Mouse (Mus musculus) stomach, embryonic 16.5 days (tissue): ENCODE results near the gene Cyp39a1. TPM values are rescaled to one million over a fixed set of nuclear protein-coding genes. Genes with fewer than 3 reads are reported as not detected.

Experiments used
- ATAC-seq: fragments of 200-750 bp; cut with Nextera tagmentation; 2 replicates; pipeline ENCODE4 v1.8.0; 2017; ENCODE audit warnings: moderate number of reproducible peaks, moderate TSS enrichment; ENCODE audit not compliant: insufficient read depth, low FRiP score
- H3K27ac ChIP-seq: fragments of 300-500 bp; sonication (generic); 2 replicates; pipeline ENCODE4 v1.5.1; 2014; ENCODE audit warnings: low read length
- H3K27me3 ChIP-seq: fragments of 300-500 bp; sonication (generic); 2 replicates; pipeline ENCODE4 v1.6.1; 2014; ENCODE audit warnings: low read length, control low read depth, mixed read lengths; ENCODE audit not compliant: control insufficient read depth, insufficient read depth
- H3K36me3 ChIP-seq: fragments of 300-500 bp; sonication (generic); 2 replicates; pipeline ENCODE4 v1.6.1; 2014; ENCODE audit warnings: low read length; ENCODE audit not compliant: control insufficient read depth, insufficient read depth
- H3K4me1 ChIP-seq: fragments of 300-500 bp; sonication (generic); 2 replicates; pipeline ENCODE4 v1.6.1; 2014; ENCODE audit warnings: low read length, control low read depth, mixed read lengths; ENCODE audit not compliant: control insufficient read depth, insufficient read depth
- H3K4me2 ChIP-seq: fragments of 300-500 bp; sonication (generic); 2 replicates; pipeline ENCODE4 v1.6.1; 2014; ENCODE audit warnings: low read depth, low read length, mixed read lengths
- H3K4me3 ChIP-seq: fragments of 300-500 bp; sonication (generic); replicated peaks from 2 replicates; pipeline ENCODE4 v1.5.1; 2014; ENCODE audit warnings: mild to moderate bottlenecking, low read length
- H3K9ac ChIP-seq: fragments of 300-500 bp; sonication (generic); 2 replicates; pipeline ENCODE4 v1.6.1; 2014; ENCODE audit warnings: low read length
- H3K9me3 ChIP-seq: fragments of 300-500 bp; sonication (generic); replicated peaks from 2 replicates; pipeline ENCODE4 v1.6.1; 2016; ENCODE audit warnings: low read length, control low read depth; ENCODE audit not compliant: control insufficient read depth
- WGBS: fragments of 180-500 bp; shearing (Covaris S2); extraction: QIAGEN DNeasy Blood & Tissue Kit; methylation state at CpG from one replicate; pipeline ENCODE4 v1.1.7; 2014; 5-methylcytosine and 5-hydroxymethylcytosine counted together
- polyA plus RNA-seq: library from polyadenylated mRNA; unstranded; fragments of >200 nt; fragmentation: Nextera tagmentation; extraction: Ambion mirVana; gene quantifications from 2 replicates; pipeline ENCODE4 v1.2.1, GENCODE M21; 2015

Gene Cyp39a1
- polyA plus RNA-seq, 1 experiment from 2014 or later, result 28.0 TPM

GRCm38 (mm10) chr17:43788222-43788621 lies 121.0 kb downstream of the Cyp39a1 start:
- no peak overlapping the region for H3K4me3 ChIP-seq
- ATAC-seq, result no peak
- WGBS, result 89% methylated on average over 5 of the region's 5 CpGs
- H3K4me2 ChIP-seq, result no peak overlapping the region
- H3K36me3 ChIP-seq, result no peaks in the 10 kb centered on the region
- H3K9ac ChIP-seq, result no peak overlapping the region
- H3K27me3 ChIP-seq, result no peaks in the 10 kb centered on the region
- no peak overlapping the region for H3K27ac ChIP-seq
- no peaks in the 10 kb centered on the region for H3K9me3 ChIP-seq
- 0 out of 2 replicates have a peak, but pooled peaks cover 3% of the 10 kb centered on the region for H3K4me1 ChIP-seq

GRCm38 (mm10) chr17:43789376-43789775 lies 122.2 kb downstream of the Cyp39a1 start:
- H3K27ac ChIP-seq, result no peak overlapping the region
- H3K27me3 ChIP-seq, result no peaks in the 10 kb centered on the region
- ATAC-seq, result no peak
- H3K4me3 ChIP-seq, result no peak overlapping the region
- H3K4me1 ChIP-seq, result 0 out of 2 replicates have a peak, but pooled peaks cover 1% of the 10 kb centered on the region
- no peak overlapping the region for H3K9ac ChIP-seq
- no peak overlapping the region for H3K4me2 ChIP-seq
- H3K36me3 ChIP-seq, result no peaks in the 10 kb centered on the region
- no peaks in the 10 kb centered on the region for H3K9me3 ChIP-seq

GRCm38 (mm10) chr17:43791751-43792150 lies 124.5 kb downstream of the Cyp39a1 start:
- H3K27ac ChIP-seq, result no peak overlapping the region
- no peak for ATAC-seq

GRCm38 (mm10) chr17:43794731-43795280 lies 127.6 kb downstream of the Cyp39a1 start:
- no peak overlapping the region for H3K27ac ChIP-seq
- 69% methylated on average over 1 of the region's 1 CpGs for WGBS
- no peak overlapping the region for H3K9ac ChIP-seq
- no peaks in the 10 kb centered on the region for H3K36me3 ChIP-seq
- no peak overlapping the region for H3K4me2 ChIP-seq
- H3K4me1 ChIP-seq, result no peaks in the 10 kb centered on the region
- no peak for ATAC-seq
- no peaks in the 10 kb centered on the region for H3K27me3 ChIP-seq
- H3K9me3 ChIP-seq, result no peaks in the 10 kb centered on the region
- H3K4me3 ChIP-seq, result no peak overlapping the region

More at GRCm38 (mm10) chr17:43791751-43792150, 124.5 kb downstream of the Cyp39a1 start:
- Histone ChIP-seq H3K4me3 (no peak overlapping the region), H3K27me3 (no peaks in the 10 kb centered on the region), H3K36me3 (no peaks in the 10 kb centered on the region), H3K9ac (no peak overlapping the region), H3K4me1 (no peaks in the 10 kb centered on the region), H3K4me2 (no peak overlapping the region), H3K9me3 (no peaks in the 10 kb centered on the region)
- 79% methylated on average over 3 of the region's 3 CpGs for WGBS

Other genes starting within 250 kb of the Cyp39a1 start
- 2.8 and 3.3 TPM in 2 replicates for gene Mep1a, start 164.6 kb upstream of the Cyp39a1 start, polyA plus RNA-seq
- not detected in 2 replicates for gene Ankrd66, start 123.8 kb upstream of the Cyp39a1 start, polyA plus RNA-seq
- 9.8 and 12.5 TPM in 2 replicates for gene Pla2g7, start 99.3 kb upstream of the Cyp39a1 start, polyA plus RNA-seq
- 0.14 TPM in 1 of 2 replicates, not detected in the other for gene Tdrd6, start 37.1 kb upstream of the Cyp39a1 start, polyA plus RNA-seq
- gene Slc25a27, start 211 bp upstream of the Cyp39a1 start, polyA plus RNA-seq, result 15.0 and 20.2 TPM in 2 replicates
- 11.5 and 12.0 TPM in 2 replicates for gene Rcan2, start 133.9 kb downstream of the Cyp39a1 start, polyA plus RNA-seq